Mouse (Mus musculus) left cerebral cortex, adult 18-20 months (tissue): ENCODE measurements around the gene Resp18. TPM values are rescaled to one million over a fixed set of nuclear protein-coding genes. Genes with fewer than 3 reads are reported as not detected.

Experiments
- DNase-seq, 2 experiments: peaks; one replicate each; pipeline ENCODE4 v3.0.0; 2021 to 2022; ENCODE audit warnings: low spot score in 2 of 2, mixed read lengths in 1 of 2
- long read RNA-seq, 2 experiments: library from polyadenylated mRNA; stranded (forward); transcript quantifications; one replicate each; pipeline ENCODE4 v2.0.0; 2021
- total RNA-seq, 2 experiments: library from RNA; stranded (reverse); gene quantifications; 2 replicates each; pipeline ENCODE4 v1.2.3; 2021

The Resp18 gene
- total RNA-seq: 100 to 1,000 TPM; 169 to 185 TPM
- long read RNA-seq, experiment 1, transcript Resp18-201 (6 exons, 748 nt): major isoform, 56 of 61 reads
- long read RNA-seq, experiment 1, partial matches to known transcripts: 0 of 61 reads
- long read RNA-seq, experiment 1, other reads (novel, unspliced or antisense): 5 of 61 reads
- long read RNA-seq, experiment 2, transcript Resp18-201 (6 exons, 748 nt): major isoform, 51 of 60 reads
- long read RNA-seq, experiment 2, partial matches to known transcripts: 1 of 60 reads
- long read RNA-seq, experiment 2, other reads (novel, unspliced or antisense): 6 of 60 reads

DNA sequence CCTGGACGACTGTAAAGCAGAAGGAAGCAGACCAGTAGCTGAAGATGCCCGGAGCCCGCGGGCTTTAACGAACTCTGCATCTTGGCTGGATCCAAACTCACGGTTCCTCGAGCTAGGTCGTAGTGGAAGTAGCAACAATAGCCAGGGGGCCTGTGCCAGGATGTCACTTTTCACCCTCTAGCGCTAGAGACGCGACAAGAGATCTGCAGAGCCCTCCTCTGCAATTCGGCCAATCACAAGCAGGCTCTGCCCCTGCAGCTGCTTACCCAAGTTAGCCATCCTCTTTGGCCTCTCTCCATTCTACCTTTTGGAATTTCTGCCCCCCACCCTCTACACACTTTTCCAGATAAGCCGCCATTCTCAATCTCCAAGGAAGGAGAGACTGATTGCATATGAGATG lies at the start of gene Resp18:
Resp18 (minus strand) TSS at position 188 of the 400 bp plus-strand sequence.
- no peak for DNase-seq

DNA sequence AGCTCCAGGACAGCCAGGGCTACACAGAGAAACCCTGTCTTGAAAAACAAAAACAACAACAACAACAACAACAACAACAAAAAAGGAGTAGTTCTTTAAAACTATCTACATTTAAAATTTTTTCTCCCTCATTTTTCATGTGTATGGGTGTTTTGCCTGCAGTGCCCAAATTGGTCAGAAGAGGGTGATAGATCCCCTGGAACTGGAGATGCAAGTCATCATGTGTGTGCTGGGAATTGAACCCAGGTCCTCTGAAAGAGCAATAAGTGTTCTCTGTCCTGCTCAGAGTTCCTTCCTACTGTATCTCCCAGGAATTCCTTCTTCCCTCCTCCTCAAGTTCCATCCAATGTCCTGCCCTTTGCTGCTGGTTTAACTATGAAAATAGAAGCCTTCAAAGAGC lies 49.2 kb upstream of the Resp18 start:
- DNase-seq: no peak

DNA sequence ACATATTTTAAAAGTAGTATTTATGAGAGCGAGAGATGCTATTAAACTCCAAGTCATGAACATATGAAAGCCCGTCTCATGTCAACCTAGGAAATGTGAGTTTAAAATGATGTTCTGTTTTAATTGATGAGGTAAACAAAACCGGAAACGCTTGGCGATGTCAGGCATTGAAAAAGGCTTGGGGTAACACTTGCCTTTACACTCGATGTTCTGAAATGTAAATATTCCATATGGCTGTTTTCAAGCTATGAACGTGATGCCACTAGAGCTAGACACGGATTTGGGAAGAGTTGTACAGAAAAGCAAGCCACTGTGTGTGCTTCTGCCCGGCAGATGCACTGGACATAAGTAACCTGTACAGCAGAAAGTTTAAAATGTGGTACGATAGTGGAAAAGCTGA lies 41.0 kb upstream of the Resp18 start:
- DNase-seq: no peak

DNA sequence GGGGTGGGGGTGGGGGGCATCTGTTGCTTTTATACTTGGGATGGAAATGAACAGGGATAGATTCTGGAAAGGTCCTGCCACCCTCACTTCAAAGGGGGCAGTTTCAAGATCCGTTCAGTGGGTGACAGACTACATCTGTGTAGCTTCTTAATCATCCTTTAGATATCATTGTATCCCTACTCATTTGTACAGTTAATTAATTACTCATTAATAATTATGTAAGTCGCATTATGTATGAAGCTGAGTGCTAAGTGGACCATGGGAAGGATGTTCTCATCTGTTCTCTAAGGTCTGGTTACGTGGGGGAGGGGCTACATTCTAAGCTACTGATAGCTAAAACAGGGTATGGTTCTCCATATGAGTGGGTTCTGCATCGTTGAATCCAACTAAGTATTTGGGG lies 40.5 kb upstream of the Resp18 start:
- DNase-seq: no peak

DNA sequence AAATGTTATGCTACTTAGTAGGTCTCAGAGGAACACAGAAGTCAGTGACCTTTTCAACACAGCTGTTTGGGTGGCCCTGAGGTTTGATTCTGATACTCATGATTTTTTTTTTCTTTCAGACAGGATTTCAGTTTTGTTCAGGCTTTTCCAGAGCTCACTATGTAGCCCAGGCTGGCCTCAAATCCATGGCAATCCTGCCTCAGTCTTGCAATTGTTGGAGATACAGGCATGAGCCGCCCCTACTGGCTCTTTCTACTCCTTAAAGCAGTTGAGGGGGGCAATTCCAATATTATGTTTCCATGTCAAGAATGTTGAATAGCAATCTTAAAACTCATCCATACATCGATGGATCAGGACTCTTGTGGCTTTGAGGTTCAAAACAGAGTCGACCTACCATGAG lies 40.1 kb upstream of the Resp18 start:
- no peak for DNase-seq

DNA sequence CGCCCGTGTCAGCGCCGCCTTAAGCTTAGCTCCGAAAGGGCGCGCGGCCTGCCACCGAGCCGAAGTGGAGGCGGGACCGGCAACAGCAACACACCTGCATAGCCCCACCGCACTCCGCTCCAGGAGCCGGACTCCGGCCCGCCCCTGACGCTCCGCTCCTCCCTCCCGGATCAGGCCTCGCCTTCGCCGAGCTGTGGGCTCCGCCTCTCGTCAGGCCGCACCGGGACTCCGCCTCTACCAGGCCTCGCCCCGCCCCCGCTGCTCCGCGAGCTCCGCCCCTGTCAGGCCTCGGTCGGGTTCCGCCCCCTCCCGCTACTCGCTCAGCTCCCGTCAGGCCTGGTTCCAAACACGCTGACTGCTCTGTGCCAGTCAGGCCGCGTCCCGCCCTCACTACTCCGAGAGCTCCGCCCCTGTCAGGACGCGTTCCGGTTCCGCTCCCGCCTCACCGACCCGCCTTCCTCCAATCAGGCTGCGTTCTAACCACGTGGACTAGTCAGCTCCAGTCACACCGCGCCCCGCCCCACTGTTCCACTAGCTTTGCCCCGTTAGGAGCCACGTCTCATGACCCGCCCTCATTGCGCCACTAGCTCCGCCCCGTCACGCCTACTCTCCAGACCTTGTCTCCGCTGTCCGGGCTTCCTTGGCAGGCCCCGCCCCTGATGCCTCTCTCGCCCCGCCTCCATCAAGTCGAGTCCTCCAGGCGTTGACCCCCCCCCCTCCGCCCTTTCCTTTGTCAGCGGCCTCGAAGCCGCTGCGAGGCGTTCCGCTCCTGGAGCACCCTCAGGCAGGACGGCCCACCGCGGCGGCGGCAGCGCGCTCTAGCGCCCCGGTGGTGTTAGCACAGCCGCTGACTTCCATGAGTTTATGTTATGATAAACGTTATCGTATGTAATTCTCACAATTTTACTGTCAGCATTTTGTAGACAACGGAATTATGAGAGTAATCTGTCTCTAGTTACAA lies 39.3 kb upstream of the Resp18 start, which contains the start of gene Dnpep:
Dnpep (minus strand) TSS at position 750 of the 961 bp plus-strand sequence.
- peak; percentile 100 for DNase-seq

DNA sequence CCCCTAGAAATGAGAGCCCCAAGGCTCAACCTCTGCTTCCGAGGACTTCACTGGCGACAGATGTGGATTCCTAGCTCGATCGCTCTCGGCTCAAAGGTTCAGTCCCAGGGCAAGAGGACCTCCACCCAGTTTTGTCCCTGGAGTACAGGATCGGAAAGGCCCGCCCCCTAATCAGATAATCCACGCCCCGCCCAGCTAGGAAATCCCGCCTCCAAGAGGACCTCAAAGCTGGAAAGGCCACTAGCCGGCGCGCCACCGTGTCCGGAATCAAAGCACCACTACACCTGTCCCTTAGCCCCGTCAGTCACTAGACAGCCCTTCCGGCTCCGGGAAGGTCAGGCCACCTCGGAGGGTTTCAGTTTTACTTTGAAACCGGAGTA lies 38.6 kb upstream of the Resp18 start:
- DNase-seq: peak; percentile 60 to 70

DNA sequence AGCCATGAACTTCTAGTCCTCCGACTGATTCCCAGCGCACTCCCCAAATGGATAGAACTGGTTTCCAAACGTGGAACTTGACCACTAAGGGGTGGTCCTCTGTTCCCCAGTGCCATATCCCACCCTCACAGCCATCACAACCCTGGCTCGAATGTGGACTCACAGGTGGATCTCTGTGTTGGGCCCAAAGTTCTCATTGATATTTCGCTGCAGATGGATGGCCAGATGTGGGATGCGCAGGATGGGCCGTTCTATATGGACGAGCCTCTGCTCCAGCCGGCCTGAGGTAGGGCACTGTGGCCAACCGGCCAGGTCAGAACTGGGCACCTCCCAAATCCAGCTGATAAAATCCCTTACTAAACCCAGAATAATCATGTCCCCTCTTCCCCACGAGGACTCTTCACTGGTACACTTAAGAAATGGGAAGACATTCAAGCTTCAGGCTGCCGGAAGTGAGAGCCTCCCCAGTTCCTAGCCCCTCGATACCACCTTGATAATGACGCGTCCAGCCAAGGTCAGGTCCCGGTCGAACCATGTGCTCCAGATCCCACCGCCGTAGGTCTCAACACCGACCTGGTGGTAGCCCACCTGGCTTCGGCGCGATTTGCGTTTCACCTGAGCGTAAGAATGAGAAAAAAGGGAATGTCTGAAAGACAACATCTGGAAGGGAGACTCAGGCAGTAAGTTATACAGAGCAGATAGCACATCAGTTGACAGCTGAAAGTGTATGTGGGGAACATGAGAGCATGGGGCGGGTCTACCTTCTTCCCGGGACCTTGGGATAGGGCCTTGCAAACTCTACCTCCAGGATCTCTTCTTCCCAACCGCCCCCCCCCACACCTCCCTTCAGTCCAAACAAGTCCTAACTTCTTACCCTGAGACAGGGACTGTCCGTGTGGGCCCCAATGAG lies 37.5 kb upstream of the Resp18 start:
- DNase-seq: no peak

DNA sequence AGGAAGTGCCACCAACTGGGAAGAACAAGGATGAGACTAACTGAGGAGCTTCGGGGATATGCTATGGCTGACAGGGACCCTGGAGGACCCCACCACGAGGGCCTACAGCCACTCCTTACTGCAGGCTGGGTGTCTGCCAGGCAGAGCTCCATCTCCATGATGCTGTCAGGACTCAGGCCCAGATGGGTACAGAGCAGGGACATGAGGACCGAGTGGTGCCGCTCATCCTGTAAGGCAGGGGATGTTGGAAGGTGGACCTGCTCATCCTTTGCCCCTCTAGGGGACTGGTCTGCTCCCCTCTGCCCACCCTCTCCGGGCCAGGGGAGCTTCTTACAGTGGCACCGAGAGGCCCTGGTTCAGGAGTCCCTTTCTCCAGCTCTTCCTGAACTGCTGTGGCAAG lies 36.8 kb upstream of the Resp18 start:
- no peak for DNase-seq

DNA sequence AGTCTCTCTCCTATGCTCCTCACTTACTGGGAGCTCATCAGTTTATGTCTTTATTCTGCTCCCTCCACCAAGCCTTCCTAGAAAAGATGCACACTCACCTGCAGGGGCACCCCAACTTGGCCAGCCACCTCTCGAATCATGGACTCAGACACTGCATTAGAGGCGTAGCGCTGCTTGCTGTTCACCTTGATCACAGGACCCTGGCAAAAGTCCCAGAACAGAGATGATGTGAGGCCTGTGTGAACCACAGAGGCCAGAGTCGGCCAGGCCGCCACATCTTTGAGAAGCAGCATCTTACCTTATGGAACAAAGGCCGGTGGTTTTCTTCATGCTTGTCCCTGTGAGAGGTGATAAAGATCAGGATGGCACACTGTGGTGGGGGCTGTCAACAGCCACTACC lies 33.5 kb upstream of the Resp18 start:
- DNase-seq: no peak

DNA sequence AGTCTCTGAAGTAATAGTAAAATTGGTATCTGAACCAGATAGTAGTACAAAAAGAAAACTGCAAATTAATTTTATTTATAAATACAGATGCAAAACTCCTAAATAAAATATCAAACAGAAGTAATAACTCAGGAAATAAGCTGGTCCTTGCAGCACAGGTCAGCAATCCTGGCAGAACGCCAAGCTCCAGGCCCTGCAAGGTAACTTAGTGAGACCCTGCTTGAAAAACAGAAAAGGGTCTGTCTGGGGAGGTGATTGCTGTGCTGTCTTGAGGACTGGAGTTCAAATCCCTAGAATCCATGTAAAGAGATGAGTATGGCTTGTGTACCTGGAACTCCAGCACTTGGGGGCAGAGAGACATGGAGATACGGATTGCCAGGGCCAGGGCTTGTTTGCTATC lies 26.4 kb upstream of the Resp18 start:
- no peak for DNase-seq

DNA sequence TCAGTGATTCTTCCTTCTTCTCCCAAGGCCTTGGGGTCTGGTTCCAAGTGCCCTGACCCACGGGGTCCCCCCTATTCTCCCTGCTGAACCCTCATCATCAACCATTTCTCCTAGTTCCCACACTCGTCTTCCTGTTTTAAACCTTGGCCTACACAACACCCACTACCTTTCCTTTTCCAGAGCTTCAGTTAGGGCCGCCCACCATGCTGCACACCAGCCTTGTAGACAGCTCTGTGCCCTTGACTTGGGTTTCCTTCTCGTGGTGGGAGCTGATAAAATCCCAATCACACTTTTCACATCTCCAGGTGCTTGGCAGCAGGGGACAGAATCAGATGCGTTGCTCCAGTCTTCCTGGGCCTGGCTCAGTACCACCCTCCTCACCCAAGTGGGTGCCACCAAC lies 16.1 kb upstream of the Resp18 start:
- peak in 1 of 2 experiments; percentile 51 for DNase-seq

DNA sequence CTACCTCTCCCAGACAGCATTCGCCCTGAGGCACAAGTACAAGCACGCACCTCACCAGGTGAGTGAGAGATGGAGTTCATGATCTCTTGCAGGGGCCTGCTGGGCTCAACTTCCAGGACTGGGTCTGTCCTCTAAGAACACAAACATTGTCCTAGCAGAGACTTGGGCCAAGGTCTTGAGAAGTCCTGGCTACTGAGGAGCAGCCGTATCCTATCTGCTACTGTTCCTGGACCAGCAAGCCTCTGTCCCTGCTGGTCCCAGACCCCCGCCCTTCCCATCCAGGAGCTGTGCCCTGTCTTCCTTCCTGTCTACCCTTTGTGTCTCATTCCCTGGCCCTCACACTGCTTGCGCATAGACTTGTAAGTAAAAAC lies 15.1 kb upstream of the Resp18 start:
- DNase-seq: no peak

DNA sequence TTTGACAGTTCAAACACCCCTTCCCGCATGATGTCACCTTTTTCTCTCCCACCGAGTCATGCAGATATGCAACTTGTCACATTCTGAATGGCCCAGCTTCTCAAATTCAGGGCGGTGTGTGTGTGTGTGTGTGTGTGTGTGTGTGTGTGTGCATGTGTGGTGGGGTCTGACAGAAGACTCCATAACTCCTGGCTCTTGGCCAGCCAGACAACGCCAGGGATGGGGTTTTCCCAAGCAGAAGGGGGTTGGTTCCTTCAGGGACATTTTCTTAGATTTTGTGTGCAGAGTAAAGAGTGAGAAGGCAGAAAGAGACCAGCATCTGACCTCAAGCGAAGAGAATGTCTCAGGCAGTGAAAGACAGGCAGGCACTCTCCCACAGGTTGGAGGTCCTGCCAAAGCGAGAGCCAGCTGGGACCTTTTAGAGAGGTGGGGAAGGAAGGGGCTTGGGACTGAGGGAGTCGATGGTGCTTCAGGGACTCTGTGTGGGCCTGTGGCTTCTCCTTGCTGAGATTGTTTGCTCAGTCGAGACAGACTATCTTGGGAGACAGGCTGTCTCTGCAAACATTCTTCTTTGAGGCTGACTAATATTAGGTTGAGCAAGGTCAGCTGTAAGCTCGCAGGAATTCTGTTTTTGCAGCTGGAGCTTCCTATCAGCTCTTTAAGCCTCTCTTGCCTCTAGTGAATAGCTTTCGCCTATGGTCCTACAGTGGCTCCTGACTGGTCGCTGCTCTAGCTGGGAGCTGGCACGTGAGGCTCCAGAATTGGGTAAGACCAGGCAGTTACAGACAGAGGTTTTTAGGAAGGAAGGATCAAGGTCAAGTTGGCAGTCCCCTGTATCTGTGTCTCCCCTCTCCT lies 14.5 kb upstream of the Resp18 start:
- no peak for DNase-seq

DNA sequence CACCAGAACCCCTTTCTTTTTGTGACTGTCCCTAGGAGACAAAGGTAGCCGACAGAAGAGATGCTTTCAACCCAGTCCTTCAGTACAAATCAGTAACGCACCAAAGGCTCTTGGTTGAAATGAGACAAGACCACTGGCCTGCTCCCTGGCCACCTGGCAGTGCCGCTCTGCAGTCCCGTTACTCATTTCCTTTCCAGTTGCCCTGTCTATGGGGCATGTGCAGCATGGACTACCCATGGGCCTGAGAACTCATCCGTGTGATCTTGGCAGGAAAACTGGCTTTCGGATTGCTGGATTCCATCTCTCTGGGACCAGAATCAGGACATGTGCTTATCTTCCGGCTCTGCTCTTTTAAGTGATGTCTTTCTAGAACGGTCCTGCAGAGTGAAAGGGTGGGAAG lies 13.1 kb upstream of the Resp18 start:
- no peak for DNase-seq

DNA sequence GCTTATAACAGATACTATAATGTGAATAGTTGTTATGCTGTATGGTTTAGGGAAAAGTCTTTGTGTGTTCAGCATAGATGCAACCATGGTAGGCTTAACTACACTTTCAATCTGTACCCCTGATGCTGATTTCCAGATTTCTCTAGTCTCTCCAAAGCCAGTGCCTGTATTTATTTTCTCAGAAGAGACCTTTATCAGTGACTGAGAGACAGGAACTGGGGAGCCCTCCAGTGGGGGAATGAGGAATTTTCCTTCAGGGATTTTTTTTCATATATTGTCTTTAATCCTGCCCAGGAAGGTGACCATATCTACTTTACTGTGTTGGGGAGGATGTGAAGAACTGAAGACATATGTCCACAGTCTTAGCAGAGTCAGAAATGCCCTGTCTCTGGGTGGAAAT lies 12.4 kb upstream of the Resp18 start:
- peak; percentile 61 to 76 for DNase-seq

DNA sequence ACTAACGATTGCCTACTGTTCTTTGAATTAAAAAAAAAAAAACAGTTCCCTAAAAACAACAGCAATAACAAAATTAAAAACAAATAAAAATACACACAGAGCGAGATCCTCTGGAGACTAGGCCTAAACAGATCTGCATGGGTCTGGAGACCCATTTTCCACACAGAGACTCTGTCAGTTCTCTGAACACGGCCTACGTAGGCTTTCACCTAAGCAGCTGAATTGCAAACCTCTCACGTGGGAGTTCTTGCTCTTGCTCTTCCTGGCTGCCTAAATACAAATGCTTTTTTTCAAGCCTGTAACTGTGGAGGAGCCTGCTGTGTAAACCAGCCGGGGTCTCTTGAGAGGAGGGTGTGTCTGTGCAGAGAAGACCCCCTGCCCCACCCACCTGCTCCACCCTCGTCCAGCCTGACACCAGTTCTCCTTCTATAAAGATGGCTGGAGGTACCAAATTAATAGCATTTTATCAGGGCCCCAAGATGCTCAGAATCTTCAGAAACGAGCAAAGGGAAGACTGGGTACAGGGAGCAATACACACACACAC lies 11.7 kb upstream of the Resp18 start:
- DNase-seq: no peak

DNA sequence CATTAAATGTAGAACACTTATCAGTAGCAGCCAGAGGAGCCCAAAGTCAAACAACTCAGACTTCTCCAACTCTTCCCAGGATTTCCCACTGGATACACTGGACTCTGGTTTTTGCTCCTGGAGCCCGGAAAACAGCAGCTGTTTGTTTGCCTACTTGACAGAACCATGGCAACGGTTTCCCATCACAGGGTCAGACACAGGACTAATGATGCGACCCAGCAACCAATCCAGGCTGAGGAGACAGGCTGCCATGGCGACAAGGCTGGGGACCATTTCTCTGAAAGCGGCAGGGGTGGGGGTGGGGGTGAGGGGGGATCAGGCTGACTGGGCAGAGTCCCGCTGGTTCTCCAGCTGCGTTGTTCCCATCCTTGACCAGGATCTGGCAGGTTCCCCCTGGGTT lies 11.2 kb upstream of the Resp18 start:
- DNase-seq: no peak

DNA sequence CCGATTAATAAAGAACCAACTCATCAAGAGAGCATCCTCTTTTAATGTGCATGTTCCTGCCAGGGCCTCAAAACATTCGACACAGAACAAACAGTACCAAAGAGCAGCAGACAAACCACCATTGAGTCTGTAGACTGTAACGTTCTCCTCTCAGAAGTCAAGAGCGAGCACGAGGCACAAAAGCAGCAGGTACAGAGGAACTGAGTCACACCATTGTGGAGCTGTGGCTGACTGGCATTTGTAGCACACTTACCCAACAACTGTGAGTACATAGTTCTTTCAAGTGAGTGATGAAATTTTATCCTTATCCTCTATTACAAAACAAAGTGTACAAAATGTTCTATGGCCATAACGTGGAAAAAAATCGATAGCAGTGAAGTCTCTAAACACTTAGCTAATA lies 6.7 kb upstream of the Resp18 start:
- DNase-seq: no peak

DNA sequence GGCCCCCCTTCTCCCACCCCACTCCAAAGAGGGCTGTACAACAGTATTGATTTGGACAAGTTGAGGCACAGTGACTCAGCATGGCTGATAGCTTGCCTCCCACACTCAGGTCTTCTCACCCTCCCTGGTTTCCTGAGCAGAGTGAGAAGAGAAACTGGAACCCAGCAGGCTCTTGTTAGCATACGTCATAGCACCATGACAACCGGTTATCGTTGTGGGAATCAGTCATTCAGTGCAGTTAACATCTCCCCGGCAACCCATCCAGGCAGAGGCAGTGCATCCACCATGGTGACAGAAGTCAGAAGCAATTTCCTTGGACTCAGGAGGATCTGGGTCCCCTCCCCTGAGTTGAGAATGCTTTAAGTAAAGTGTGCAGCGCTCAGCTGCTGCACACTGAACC lies 4.8 kb upstream of the Resp18 start:
- no peak for DNase-seq
